Mouse (Mus musculus): ENCODE data around the gene Apoa2. TPM values are rescaled to one million over a fixed set of nuclear protein-coding genes. Genes with fewer than 3 reads are reported as not detected.

Gene Apoa2
- 1.2 and 1.3 TPM in 2 replicates for polyA plus RNA-seq (2011; ENCODE audit: insufficient read length, low read depth, missing spikeins)

DNA sequence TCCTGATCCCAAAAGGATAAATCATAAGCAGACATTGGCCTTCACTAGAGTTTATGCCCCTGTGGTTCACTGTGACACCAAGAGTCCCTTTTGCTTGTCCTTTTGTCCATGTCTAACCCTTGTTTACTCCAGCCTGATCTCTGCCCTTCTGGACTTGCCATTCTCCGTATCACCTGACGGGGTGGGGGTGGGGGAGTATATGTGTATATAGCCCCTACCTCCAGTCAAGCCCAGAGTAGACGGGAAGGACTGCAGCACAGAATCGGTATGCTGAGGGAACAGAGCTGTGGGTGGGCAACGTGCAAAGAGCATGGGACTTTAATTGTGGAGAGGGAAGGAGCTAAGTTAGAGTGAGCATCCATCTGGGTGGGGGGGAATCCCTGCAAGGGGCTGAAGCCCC lies at the start of gene Apoa2:
Gene Apoa2 (plus strand): TSS at position 198 of the 400 bp plus-strand sequence.
- no peak for TF ChIP-seq CTCF (IDR thresholded peaks at IDR 0.05; ENCODE audit: borderline replicate concordance, insufficient read depth, low read length)

GRCm38 (mm10) chr1:171179487-171180171 lies 45.2 kb upstream of the Apoa2 start:
- no peak overlapping the region for H3K4me3 ChIP-seq (ENCODE audit: insufficient read depth, low read length)
- TF ChIP-seq POLR2A (IDR thresholded peaks at IDR 0.05; ENCODE audit: low read depth, low read length) (no peak), CTCF (IDR thresholded peaks at IDR 0.05; ENCODE audit: borderline replicate concordance, insufficient read depth, low read length) (no peak)
- peaks cover 3% of the 10 kb centered on the region; the same call in 1 of the 2 replicates for H3K4me1 ChIP-seq (ENCODE audit: control insufficient read depth, insufficient read depth, low read length)
- no peak overlapping the region for H3K27ac ChIP-seq (ENCODE audit: insufficient read depth, low read length)

More for the DNA sequence above, at the start of gene Apoa2:
- no peak within 1 kb of the TSS for H3K27ac ChIP-seq (ENCODE audit: insufficient read depth, low read length)
- H3K4me3 ChIP-seq (ENCODE audit: insufficient read depth, low read length) = no peak within 1 kb of the TSS
- H3K4me1 ChIP-seq (ENCODE audit: control insufficient read depth, insufficient read depth, low read length) = peaks cover 2% of the 10 kb centered on the region; the same call in 1 of the 2 replicates

- TF ChIP-seq POLR2A (IDR thresholded peaks at IDR 0.05; ENCODE audit: low read depth, low read length) = no peak
- TF ChIP-seq CTCF (IDR thresholded peaks at IDR 0.05; ENCODE audit: borderline replicate concordance, insufficient read depth, low read length) = no peak
- no peak overlapping the region for H3K27ac ChIP-seq (ENCODE audit: insufficient read depth, low read length)
- H3K4me3 ChIP-seq (ENCODE audit: insufficient read depth, low read length) = no peak overlapping the region
- H3K4me1 ChIP-seq (ENCODE audit: control insufficient read depth, insufficient read depth, low read length) = peaks cover 3% of the 10 kb centered on the region; the same call in 1 of the 2 replicates
Observed at GRCm38 (mm10) chr1:171183025-171183424, 41.8 kb upstream of the Apoa2 start.

GRCm38 (mm10) chr1:171183620-171184019 lies 41.2 kb upstream of the Apoa2 start:
- H3K27ac ChIP-seq (ENCODE audit: insufficient read depth, low read length) = no peak overlapping the region
- H3K4me3 ChIP-seq (ENCODE audit: insufficient read depth, low read length) = no peak overlapping the region

GRCm38 (mm10) chr1:171184314-171184713 lies 40.5 kb upstream of the Apoa2 start:
- TF ChIP-seq CTCF (IDR thresholded peaks at IDR 0.05; ENCODE audit: borderline replicate concordance, insufficient read depth, low read length) (no peak), POLR2A (IDR thresholded peaks at IDR 0.05; ENCODE audit: low read depth, low read length) (no peak)
- H3K4me1 ChIP-seq (ENCODE audit: control insufficient read depth, insufficient read depth, low read length) = peaks cover 3% of the 10 kb centered on the region; the same call in 1 of the 2 replicates
- H3K27ac ChIP-seq (ENCODE audit: insufficient read depth, low read length) = no peak overlapping the region
- H3K4me3 ChIP-seq (ENCODE audit: insufficient read depth, low read length) = no peak overlapping the region

More at GRCm38 (mm10) chr1:171183620-171184019, 41.2 kb upstream of the Apoa2 start:
- H3K4me1 ChIP-seq (ENCODE audit: control insufficient read depth, insufficient read depth, low read length) = peaks cover 3% of the 10 kb centered on the region; the same call in 1 of the 2 replicates
- TF ChIP-seq CTCF (IDR thresholded peaks at IDR 0.05; ENCODE audit: borderline replicate concordance, insufficient read depth, low read length) = no peak
- TF ChIP-seq POLR2A (IDR thresholded peaks at IDR 0.05; ENCODE audit: low read depth, low read length) = no peak

- H3K4me3 ChIP-seq (ENCODE audit: insufficient read depth, low read length) = no peak overlapping the region
- no peak overlapping the region for H3K27ac ChIP-seq (ENCODE audit: insufficient read depth, low read length)
- TF ChIP-seq POLR2A (IDR thresholded peaks at IDR 0.05; ENCODE audit: low read depth, low read length) (no peak), CTCF (IDR thresholded peaks at IDR 0.05; ENCODE audit: borderline replicate concordance, insufficient read depth, low read length) (no peak)
- peaks cover 7% of the 10 kb centered on the region; the same call in 1 of the 2 replicates for H3K4me1 ChIP-seq (ENCODE audit: control insufficient read depth, insufficient read depth, low read length)
Observed at GRCm38 (mm10) chr1:171185655-171186054, 39.2 kb upstream of the Apoa2 start.

- Histone ChIP-seq H3K4me1 (ENCODE audit: control insufficient read depth, insufficient read depth, low read length) (peaks cover 7% of the 10 kb centered on the region; the same call in 1 of the 2 replicates), H3K4me3 (ENCODE audit: insufficient read depth, low read length) (no peak overlapping the region), H3K27ac (ENCODE audit: insufficient read depth, low read length) (no peak overlapping the region)
- TF ChIP-seq CTCF (IDR thresholded peaks at IDR 0.05; ENCODE audit: borderline replicate concordance, insufficient read depth, low read length) (no peak), POLR2A (IDR thresholded peaks at IDR 0.05; ENCODE audit: low read depth, low read length) (no peak)
Observed at GRCm38 (mm10) chr1:171187851-171188700, 36.8 kb upstream of the Apoa2 start.

DNA sequence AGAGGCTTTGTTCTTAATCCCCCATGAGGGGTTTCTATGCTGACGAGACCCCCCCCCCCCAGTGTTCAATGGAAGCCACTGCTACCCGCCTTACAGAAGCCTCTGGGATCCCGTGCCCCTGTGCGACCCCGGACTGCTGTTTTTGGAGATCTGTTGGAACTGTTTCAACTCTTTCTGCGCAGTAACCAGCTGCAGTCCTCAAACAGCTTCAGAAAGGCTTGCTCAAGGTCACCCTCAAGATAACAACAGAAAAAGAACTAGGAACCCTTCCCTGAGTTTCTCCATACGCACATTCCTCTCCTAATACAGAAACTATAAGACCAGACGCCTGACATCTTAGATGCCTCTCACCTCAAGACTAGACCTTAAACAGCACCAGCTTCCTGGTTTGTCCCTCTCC lies 35.8 kb upstream of the Apoa2 start:
- TF ChIP-seq POLR2A (IDR thresholded peaks at IDR 0.05; ENCODE audit: low read depth, low read length) (no peak), CTCF (IDR thresholded peaks at IDR 0.05; ENCODE audit: borderline replicate concordance, insufficient read depth, low read length) (no peak)
- peak overlapping the region; percentile 31; the same call in 1 of the 2 replicates for H3K27ac ChIP-seq (ENCODE audit: insufficient read depth, low read length)
- H3K4me1 ChIP-seq (ENCODE audit: control insufficient read depth, insufficient read depth, low read length) = peaks cover 7% of the 10 kb centered on the region; the same call in 1 of the 2 replicates
- no peak overlapping the region for H3K4me3 ChIP-seq (ENCODE audit: insufficient read depth, low read length)

DNA sequence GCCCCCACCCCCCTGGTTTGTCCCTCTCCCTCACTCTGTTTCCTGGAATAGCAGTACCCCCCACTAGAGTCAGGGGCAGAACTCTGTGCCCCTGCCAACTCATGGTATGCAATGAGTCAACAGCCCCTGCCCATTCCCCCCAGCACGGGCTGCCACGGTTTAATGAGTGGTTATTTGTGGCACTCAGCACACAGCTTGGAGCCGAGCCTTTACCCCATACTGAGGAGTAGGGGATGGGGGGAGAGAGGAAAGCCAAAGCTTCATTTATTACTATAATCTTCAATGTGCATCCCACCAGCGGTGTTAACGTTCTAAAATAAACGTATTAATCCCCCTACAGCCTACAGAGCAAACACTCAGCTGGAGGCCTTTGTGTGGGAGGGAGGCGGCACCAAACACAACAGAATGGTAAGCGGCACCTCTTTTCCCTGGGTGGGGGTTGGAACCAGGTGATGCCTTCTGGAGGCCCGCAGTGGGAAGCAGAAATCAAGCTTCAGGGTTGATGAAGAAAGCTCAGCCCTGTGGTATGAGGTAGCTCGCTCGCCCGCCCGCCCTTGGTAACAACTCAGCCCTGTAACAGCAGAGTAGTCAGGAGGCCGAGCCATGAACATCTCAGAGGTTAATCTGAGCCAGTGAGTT lies 35.3 kb upstream of the Apoa2 start:
- TF ChIP-seq CTCF (IDR thresholded peaks at IDR 0.05; ENCODE audit: borderline replicate concordance, insufficient read depth, low read length) (no peak), POLR2A (IDR thresholded peaks at IDR 0.05; ENCODE audit: low read depth, low read length) (no peak)

More for the DNA sequence above, 35.3 kb upstream of the Apoa2 start:
- Histone ChIP-seq H3K4me3 (ENCODE audit: insufficient read depth, low read length) (no peak overlapping the region), H3K4me1 (ENCODE audit: control insufficient read depth, insufficient read depth, low read length) (0 out of 2 replicates have a peak, but pooled peaks cover 5% of the 10 kb centered on the region), H3K27ac (ENCODE audit: insufficient read depth, low read length) (peak overlapping the region; percentile 31; the same call in 1 of the 2 replicates)

Data from embryonic fibroblast, embryonic 13.5 days (primary cell).